Mouse (Mus musculus): Measurements from ENCODE around the gene Grsf1. TPM values are rescaled to one million over a fixed set of nuclear protein-coding genes. Genes with fewer than 3 reads are reported as not detected.

The Grsf1 gene
- polyA plus RNA-seq, 1 experiment from 2014 or later, result 57.8 TPM

GRCm38 (mm10) chr5:88702041-88702440 is 26.1 kb upstream of the Grsf1 start:
- WGBS, result 61% methylated on average over 4 of the region's 4 CpGs
- H3K4me3 ChIP-seq (replicated peaks), result no peak overlapping the region
- no peak overlapping the region for H3K9ac ChIP-seq
- H3K27ac ChIP-seq, result no peak overlapping the region
- H3K9me3 ChIP-seq (replicated peaks), result no peaks in the 10 kb centered on the region
- H3K36me3 ChIP-seq, result no peaks in the 10 kb centered on the region
- no peaks in the 10 kb centered on the region for H3K27me3 ChIP-seq
- no peak; the same call in 1 of the 2 replicates for ATAC-seq (replicated peaks; ENCODE audit: low FRiP score)
- no peak overlapping the region for H3K4me2 ChIP-seq
- no peaks in the 10 kb centered on the region for H3K4me1 ChIP-seq

- Histone ChIP-seq H3K4me1 (no peaks in the 10 kb centered on the region), H3K9me3 (replicated peaks) (no peaks in the 10 kb centered on the region), H3K27me3 (no peaks in the 10 kb centered on the region), H3K4me3 (replicated peaks) (no peak overlapping the region), H3K4me2 (no peak overlapping the region), H3K27ac (no peak overlapping the region), H3K9ac (no peak overlapping the region), H3K36me3 (no peaks in the 10 kb centered on the region)
- WGBS, result 85% methylated on average over 4 of the region's 4 CpGs
- ATAC-seq (replicated peaks; ENCODE audit: low FRiP score), result no peak
Observed at GRCm38 (mm10) chr5:88699251-88699913, 23.4 kb upstream of the Grsf1 start.

- Histone ChIP-seq H3K4me3 (replicated peaks) (no peak overlapping the region), H3K27ac (no peak overlapping the region), H3K4me1 (no peaks in the 10 kb centered on the region), H3K36me3 (no peaks in the 10 kb centered on the region), H3K9ac (no peak overlapping the region), H3K27me3 (no peaks in the 10 kb centered on the region), H3K4me2 (no peak overlapping the region), H3K9me3 (replicated peaks) (no peaks in the 10 kb centered on the region)
- 83% methylated on average over 5 of the region's 5 CpGs for WGBS
- no peak for ATAC-seq (replicated peaks; ENCODE audit: low FRiP score)
Observed at GRCm38 (mm10) chr5:88697291-88697690, 21.3 kb upstream of the Grsf1 start.

- H3K9ac ChIP-seq, result no peak overlapping the region
- no peaks in the 10 kb centered on the region for H3K27me3 ChIP-seq
- no peaks in the 10 kb centered on the region for H3K36me3 ChIP-seq
- H3K4me2 ChIP-seq, result no peak overlapping the region
- no peak for ATAC-seq (replicated peaks; ENCODE audit: low FRiP score)
- H3K27ac ChIP-seq, result no peak overlapping the region
- no peaks in the 10 kb centered on the region for H3K9me3 ChIP-seq (replicated peaks)
- H3K4me3 ChIP-seq (replicated peaks), result no peak overlapping the region
- no peaks in the 10 kb centered on the region for H3K4me1 ChIP-seq
Observed at GRCm38 (mm10) chr5:88693057-88693456, 17.1 kb upstream of the Grsf1 start.

GRCm38 (mm10) chr5:88692586-88692985 is 16.6 kb upstream of the Grsf1 start:
- no peak overlapping the region for H3K4me2 ChIP-seq
- H3K9ac ChIP-seq, result no peak overlapping the region
- H3K4me3 ChIP-seq (replicated peaks), result no peak overlapping the region
- no peaks in the 10 kb centered on the region for H3K9me3 ChIP-seq (replicated peaks)
- H3K4me1 ChIP-seq, result no peaks in the 10 kb centered on the region
- 93% methylated on average over 4 of the region's 4 CpGs for WGBS
- H3K36me3 ChIP-seq, result no peaks in the 10 kb centered on the region
- H3K27ac ChIP-seq, result no peak overlapping the region
- ATAC-seq (replicated peaks; ENCODE audit: low FRiP score), result no peak
- H3K27me3 ChIP-seq, result no peaks in the 10 kb centered on the region

- Histone ChIP-seq H3K9ac (no peak overlapping the region), H3K4me2 (no peak overlapping the region), H3K27me3 (no peaks in the 10 kb centered on the region), H3K4me3 (replicated peaks) (no peak overlapping the region), H3K9me3 (replicated peaks) (no peaks in the 10 kb centered on the region), H3K4me1 (no peaks in the 10 kb centered on the region), H3K27ac (no peak overlapping the region), H3K36me3 (no peaks in the 10 kb centered on the region)
- no peak for ATAC-seq (replicated peaks; ENCODE audit: low FRiP score)
- 70% methylated on average over 6 of the region's 6 CpGs for WGBS
Observed at GRCm38 (mm10) chr5:88691506-88692095, 15.6 kb upstream of the Grsf1 start.

- Histone ChIP-seq H3K4me3 (replicated peaks) (no peak overlapping the region), H3K36me3 (no peaks in the 10 kb centered on the region), H3K9ac (no peak overlapping the region), H3K27me3 (peaks cover 3% of the 10 kb centered on the region), H3K4me2 (no peak overlapping the region), H3K27ac (no peak overlapping the region), H3K4me1 (no peaks in the 10 kb centered on the region), H3K9me3 (replicated peaks) (no peaks in the 10 kb centered on the region)
- ATAC-seq (replicated peaks; ENCODE audit: low FRiP score), result no peak
- 53% methylated on average over 10 of the region's 10 CpGs for WGBS
Observed at GRCm38 (mm10) chr5:88690681-88691505, 14.9 kb upstream of the Grsf1 start.

- Histone ChIP-seq H3K9me3 (replicated peaks) (no peaks in the 10 kb centered on the region), H3K27me3 (peaks cover 18% of the 10 kb centered on the region), H3K9ac (no peak overlapping the region), H3K27ac (no peak overlapping the region), H3K4me2 (no peak overlapping the region), H3K4me1 (no peaks in the 10 kb centered on the region), H3K4me3 (replicated peaks) (no peak overlapping the region), H3K36me3 (no peaks in the 10 kb centered on the region)
- 0 out of 2 replicates have a peak, but pooled peaks have one; percentile 25 for ATAC-seq (replicated peaks; ENCODE audit: low FRiP score)
- WGBS, result 76% methylated on average over 3 of the region's 3 CpGs
Observed at GRCm38 (mm10) chr5:88689279-88689938, 13.4 kb upstream of the Grsf1 start.

GRCm38 (mm10) chr5:88688583-88689187 is 12.7 kb upstream of the Grsf1 start:
- peaks cover 23% of the 10 kb centered on the region for H3K27me3 ChIP-seq
- H3K27ac ChIP-seq, result no peak overlapping the region
- no peaks in the 10 kb centered on the region for H3K9me3 ChIP-seq (replicated peaks)
- 0 out of 2 replicates have a peak, but pooled peaks have one; percentile 42 for ATAC-seq (replicated peaks; ENCODE audit: low FRiP score)
- H3K36me3 ChIP-seq, result no peaks in the 10 kb centered on the region
- H3K9ac ChIP-seq, result no peak overlapping the region
- H3K4me1 ChIP-seq, result no peaks in the 10 kb centered on the region
- no peak overlapping the region for H3K4me2 ChIP-seq
- no peak overlapping the region for H3K4me3 ChIP-seq (replicated peaks)
- 73% methylated on average over 15 of the region's 15 CpGs for WGBS

- 83% methylated on average over 8 of the region's 8 CpGs for WGBS
Observed at GRCm38 (mm10) chr5:88687996-88688406, 12.0 kb upstream of the Grsf1 start.

GRCm38 (mm10) chr5:88685745-88686299 is 9.9 kb upstream of the Grsf1 start:
- no peak overlapping the region for H3K4me2 ChIP-seq
- WGBS, result 52% methylated on average over 6 of the region's 6 CpGs
- no peak overlapping the region for H3K27ac ChIP-seq
- ATAC-seq (replicated peaks; ENCODE audit: low FRiP score), result no peak
- H3K4me3 ChIP-seq (replicated peaks), result no peak overlapping the region
- no peaks in the 10 kb centered on the region for H3K9me3 ChIP-seq (replicated peaks)
- H3K36me3 ChIP-seq, result no peaks in the 10 kb centered on the region
- H3K27me3 ChIP-seq, result peaks cover 27% of the 10 kb centered on the region
- H3K4me1 ChIP-seq, result no peaks in the 10 kb centered on the region
- H3K9ac ChIP-seq, result no peak overlapping the region

More at GRCm38 (mm10) chr5:88687996-88688406, 12.0 kb upstream of the Grsf1 start:
- no peaks in the 10 kb centered on the region for H3K9me3 ChIP-seq (replicated peaks)
- no peak overlapping the region for H3K4me2 ChIP-seq
- no peak for ATAC-seq (replicated peaks; ENCODE audit: low FRiP score)
- H3K36me3 ChIP-seq, result no peaks in the 10 kb centered on the region
- no peak overlapping the region for H3K4me3 ChIP-seq (replicated peaks)
- no peak overlapping the region for H3K9ac ChIP-seq
- no peaks in the 10 kb centered on the region for H3K4me1 ChIP-seq
- H3K27me3 ChIP-seq, result peaks cover 27% of the 10 kb centered on the region
- no peak overlapping the region for H3K27ac ChIP-seq
